Mouse (Mus musculus): ENCODE measurements around the gene Rab20. TPM values are rescaled to one million over a fixed set of nuclear protein-coding genes. Genes with fewer than 3 reads are reported as not detected.

The Rab20 gene
- polyA plus RNA-seq, 1 experiment, result 15.0 TPM

GRCm38 (mm10) chr8:11476338-11477177 lies 2.0 kb downstream of the Rab20 start:
- TF ChIP-seq CTCF (IDR thresholded peaks at IDR 0.05; ENCODE audit: borderline replicate concordance, control insufficient read depth, extremely low read depth, insufficient read depth, low read length, poor library complexity) (no peak), POLR2A (IDR thresholded peaks at IDR 0.05; ENCODE audit: control insufficient read depth, extremely low read depth, insufficient read depth, low read length, poor library complexity) (no peak)
- H3K4me3 ChIP-seq (ENCODE audit: control insufficient read depth, insufficient read depth, low read length), result no peak overlapping the region
- WGBS, result 34% methylated on average over 24 of the region's 24 CpGs
- peaks cover 25% of the 10 kb centered on the region for H3K27me3 ChIP-seq (ENCODE audit: control insufficient read depth, insufficient read depth, low read length)
- no peak overlapping the region for H3K27ac ChIP-seq (ENCODE audit: control insufficient read depth, insufficient read depth, low read length)
- H3K4me1 ChIP-seq (replicated peaks; ENCODE audit: control insufficient read depth, insufficient read depth, low read length), result peaks cover 22% of the 10 kb centered on the region
- no peak for DNase-seq
- H3K36me3 ChIP-seq (ENCODE audit: control insufficient read depth, insufficient read depth, low read length), result no peaks in the 10 kb centered on the region

DNA sequence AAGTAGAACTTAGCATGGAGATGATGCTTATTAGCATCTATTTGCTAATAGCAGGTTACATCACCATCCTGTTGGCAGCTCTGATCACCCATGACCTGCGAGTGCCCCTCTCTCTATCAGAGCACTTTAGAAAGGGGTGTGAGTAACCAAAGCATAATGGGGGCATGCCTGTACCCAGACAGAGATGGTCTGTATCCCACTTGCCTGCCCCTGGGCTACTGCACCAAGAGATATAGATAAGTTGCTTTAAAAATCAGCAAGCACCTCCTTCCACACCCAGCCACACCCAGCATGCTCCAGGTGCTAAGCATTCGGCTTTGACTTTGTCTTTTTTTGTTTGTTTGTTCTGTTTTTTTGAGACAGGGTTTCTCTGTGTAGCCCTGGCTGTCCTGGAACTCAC lies 2.6 kb downstream of the Rab20 start:
- TF ChIP-seq POLR2A (IDR thresholded peaks at IDR 0.05; ENCODE audit: control insufficient read depth, extremely low read depth, insufficient read depth, low read length, poor library complexity) (no peak), CTCF (IDR thresholded peaks at IDR 0.05; ENCODE audit: borderline replicate concordance, control insufficient read depth, extremely low read depth, insufficient read depth, low read length, poor library complexity) (no peak)
- Histone ChIP-seq H3K36me3 (ENCODE audit: control insufficient read depth, insufficient read depth, low read length) (no peaks in the 10 kb centered on the region), H3K4me3 (ENCODE audit: control insufficient read depth, insufficient read depth, low read length) (no peak overlapping the region), H3K4me1 (replicated peaks; ENCODE audit: control insufficient read depth, insufficient read depth, low read length) (peaks cover 22% of the 10 kb centered on the region), H3K27ac (ENCODE audit: control insufficient read depth, insufficient read depth, low read length) (no peak overlapping the region), H3K27me3 (ENCODE audit: control insufficient read depth, insufficient read depth, low read length) (peaks cover 25% of the 10 kb centered on the region)
- 60% methylated on average over 2 of the region's 2 CpGs for WGBS
- DNase-seq, result no peak

- TF ChIP-seq POLR2A (IDR thresholded peaks at IDR 0.05; ENCODE audit: control insufficient read depth, extremely low read depth, insufficient read depth, low read length, poor library complexity) (no peak), CTCF (IDR thresholded peaks at IDR 0.05; ENCODE audit: borderline replicate concordance, control insufficient read depth, extremely low read depth, insufficient read depth, low read length, poor library complexity) (no peak)
- H3K36me3 ChIP-seq (ENCODE audit: control insufficient read depth, insufficient read depth, low read length), result no peaks in the 10 kb centered on the region
- H3K27ac ChIP-seq (ENCODE audit: control insufficient read depth, insufficient read depth, low read length), result no peak overlapping the region
- peaks cover 25% of the 10 kb centered on the region for H3K27me3 ChIP-seq (ENCODE audit: control insufficient read depth, insufficient read depth, low read length)
- H3K4me1 ChIP-seq (replicated peaks; ENCODE audit: control insufficient read depth, insufficient read depth, low read length), result peaks cover 22% of the 10 kb centered on the region
- DNase-seq, result no peak
- WGBS, result 52% methylated on average over 10 of the region's 10 CpGs
- H3K4me3 ChIP-seq (ENCODE audit: control insufficient read depth, insufficient read depth, low read length), result no peak overlapping the region
Observed at GRCm38 (mm10) chr8:11475397-11475796, 3.1 kb downstream of the Rab20 start.

GRCm38 (mm10) chr8:11473072-11473471 lies 5.4 kb downstream of the Rab20 start:
- WGBS, result 75% methylated on average over 4 of the region's 4 CpGs
- Histone ChIP-seq H3K36me3 (ENCODE audit: control insufficient read depth, insufficient read depth, low read length) (no peaks in the 10 kb centered on the region), H3K4me3 (ENCODE audit: control insufficient read depth, insufficient read depth, low read length) (no peak overlapping the region), H3K27me3 (ENCODE audit: control insufficient read depth, insufficient read depth, low read length) (peaks cover 17% of the 10 kb centered on the region), H3K27ac (ENCODE audit: control insufficient read depth, insufficient read depth, low read length) (no peak overlapping the region), H3K4me1 (replicated peaks; ENCODE audit: control insufficient read depth, insufficient read depth, low read length) (peaks cover 18% of the 10 kb centered on the region)
- DNase-seq, result no peak
- TF ChIP-seq CTCF (IDR thresholded peaks at IDR 0.05; ENCODE audit: borderline replicate concordance, control insufficient read depth, extremely low read depth, insufficient read depth, low read length, poor library complexity), result no peak
- TF ChIP-seq POLR2A (IDR thresholded peaks at IDR 0.05; ENCODE audit: control insufficient read depth, extremely low read depth, insufficient read depth, low read length, poor library complexity), result no peak

DNA sequence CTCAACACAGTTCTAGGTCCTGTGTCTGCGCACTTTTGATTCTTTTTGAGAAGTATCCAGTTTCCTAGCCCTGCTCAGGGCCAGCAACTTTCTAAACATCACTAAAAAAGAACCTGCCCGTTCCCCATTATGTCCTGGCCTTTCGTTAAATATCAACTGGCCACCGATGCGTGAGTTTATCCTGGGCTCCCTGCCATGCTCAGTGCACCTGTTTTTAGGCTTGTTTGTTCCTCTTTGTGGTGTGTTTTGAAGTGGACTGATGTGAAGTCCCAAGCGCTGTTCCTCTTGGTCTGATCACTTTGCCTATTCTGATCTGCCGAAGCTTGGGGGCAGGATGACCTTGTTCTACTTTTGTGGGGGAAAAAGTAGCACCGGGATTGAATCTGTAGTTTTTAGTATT lies 7.2 kb downstream of the Rab20 start:
- Histone ChIP-seq H3K4me3 (ENCODE audit: control insufficient read depth, insufficient read depth, low read length) (no peak overlapping the region), H3K27ac (ENCODE audit: control insufficient read depth, insufficient read depth, low read length) (no peak overlapping the region), H3K4me1 (replicated peaks; ENCODE audit: control insufficient read depth, insufficient read depth, low read length) (peaks cover 5% of the 10 kb centered on the region; the same call in 1 of the 2 replicates), H3K36me3 (ENCODE audit: control insufficient read depth, insufficient read depth, low read length) (no peaks in the 10 kb centered on the region), H3K27me3 (ENCODE audit: control insufficient read depth, insufficient read depth, low read length) (peaks cover 4% of the 10 kb centered on the region; the same call in 1 of the 2 replicates)
- TF ChIP-seq POLR2A (IDR thresholded peaks at IDR 0.05; ENCODE audit: control insufficient read depth, extremely low read depth, insufficient read depth, low read length, poor library complexity), result no peak
- TF ChIP-seq CTCF (IDR thresholded peaks at IDR 0.05; ENCODE audit: borderline replicate concordance, control insufficient read depth, extremely low read depth, insufficient read depth, low read length, poor library complexity), result no peak
- DNase-seq, result no peak
- WGBS, result 24% methylated on average over 8 of the region's 8 CpGs

- no peak for DNase-seq
- WGBS, result 89% methylated on average over 7 of the region's 7 CpGs
- no peak overlapping the region for H3K4me3 ChIP-seq (ENCODE audit: control insufficient read depth, insufficient read depth, low read length)
- H3K36me3 ChIP-seq (ENCODE audit: control insufficient read depth, insufficient read depth, low read length), result no peaks in the 10 kb centered on the region
- peaks cover under 1% of the 10 kb centered on the region; the same call in 1 of the 2 replicates for H3K27me3 ChIP-seq (ENCODE audit: control insufficient read depth, insufficient read depth, low read length)
- TF ChIP-seq POLR2A (IDR thresholded peaks at IDR 0.05; ENCODE audit: control insufficient read depth, extremely low read depth, insufficient read depth, low read length, poor library complexity) (no peak), CTCF (IDR thresholded peaks at IDR 0.05; ENCODE audit: borderline replicate concordance, control insufficient read depth, extremely low read depth, insufficient read depth, low read length, poor library complexity) (no peak)
- no peak overlapping the region for H3K27ac ChIP-seq (ENCODE audit: control insufficient read depth, insufficient read depth, low read length)
- no peaks in the 10 kb centered on the region for H3K4me1 ChIP-seq (replicated peaks; ENCODE audit: control insufficient read depth, insufficient read depth, low read length)
Observed at GRCm38 (mm10) chr8:11470694-11471093, 7.8 kb downstream of the Rab20 start.
